Mouse (Mus musculus) neural tube, embryonic 11.5 days (tissue): ENCODE data around the gene Kank4. TPM values are rescaled to one million over a fixed set of nuclear protein-coding genes. Genes with fewer than 3 reads are reported as not detected.

ENCODE experiments used
- ATAC-seq: fragments of 200-750 bp; cut with Nextera tagmentation; 2 replicates; pipeline ENCODE4 v1.8.0; 2017; ENCODE audit warnings: moderate number of reproducible peaks, mild to moderate bottlenecking, moderate TSS enrichment, moderate library complexity; ENCODE audit not compliant: insufficient read depth, low FRiP score, low TSS enrichment
- DNase-seq: peaks from one replicate; pipeline ENCODE4 v3.0.0-alpha.2; 2015; ENCODE audit warnings: low spot score
- H3K27ac ChIP-seq: fragments of 300-500 bp; sonication (generic); 2 replicates; pipeline ENCODE4 v1.5.1; 2014; ENCODE audit warnings: low read depth, mild to moderate bottlenecking, low read length
- H3K27me3 ChIP-seq: fragments of 300-500 bp; sonication (generic); 2 replicates; pipeline ENCODE4 v1.6.1; 2014; ENCODE audit warnings: mild to moderate bottlenecking, low read length, mixed read lengths; ENCODE audit not compliant: control insufficient read depth, insufficient read depth
- H3K36me3 ChIP-seq: fragments of 300-500 bp; sonication (generic); 2 replicates; pipeline ENCODE4 v1.6.1; 2014; ENCODE audit warnings: mild to moderate bottlenecking, low read length, moderate library complexity, mixed read lengths; ENCODE audit not compliant: control insufficient read depth, insufficient read depth
- H3K4me1 ChIP-seq: fragments of 300-500 bp; sonication (generic); 2 replicates; pipeline ENCODE4 v1.6.1; 2014; ENCODE audit warnings: low read length, mixed read lengths; ENCODE audit not compliant: control insufficient read depth, insufficient read depth
- H3K4me2 ChIP-seq: fragments of 300-500 bp; sonication (generic); 2 replicates; pipeline ENCODE4 v1.6.1; 2014; ENCODE audit warnings: low read depth, mild to moderate bottlenecking, moderate library complexity
- H3K4me3 ChIP-seq: fragments of 300-500 bp; sonication (generic); 2 replicates; pipeline ENCODE4 v1.5.1; 2014; ENCODE audit warnings: low read depth, low read length
- H3K9ac ChIP-seq: fragments of 300-500 bp; sonication (generic); 2 replicates; pipeline ENCODE4 v1.6.1; 2014; ENCODE audit warnings: mild to moderate bottlenecking, low read length
- H3K9me3 ChIP-seq: fragments of 300-500 bp; sonication (generic); 2 replicates; pipeline ENCODE4 v1.6.1; 2016; ENCODE audit warnings: low read length; ENCODE audit not compliant: control insufficient read depth
- WGBS: fragments of 180-500 bp; shearing (Covaris S2); extraction: QIAGEN DNeasy Blood & Tissue Kit; methylation state at CpG from one replicate; pipeline ENCODE4 v1.1.7; 2014; 5-methylcytosine and 5-hydroxymethylcytosine counted together
- polyA plus RNA-seq: library from polyadenylated mRNA; unstranded; fragments of >200 nt; fragmentation: Nextera tagmentation; extraction: Ambion mirVana; gene quantifications from 2 replicates; pipeline ENCODE4 v1.2.1, GENCODE M21; 2014

The Kank4 gene
- polyA plus RNA-seq, 1 experiment from 2014 or later: 0.98 TPM

DNA sequence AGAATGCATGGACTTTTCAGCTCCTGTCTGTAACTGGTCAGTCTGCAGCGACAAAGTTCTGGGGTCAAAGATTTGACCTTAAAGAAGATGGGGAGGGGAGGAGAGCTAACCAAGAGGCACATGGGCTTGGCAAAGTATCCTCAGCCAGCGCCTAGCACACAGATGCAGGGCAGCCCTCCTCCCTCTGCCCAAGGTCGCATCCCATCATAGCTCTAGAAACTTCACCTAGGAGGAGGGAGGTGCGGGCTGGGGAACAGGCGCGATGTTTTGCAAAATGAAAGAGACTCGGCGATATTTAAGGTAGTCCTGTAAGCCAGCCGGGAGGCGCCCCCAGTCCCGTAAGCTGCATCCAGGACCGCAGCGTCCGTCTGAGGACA, 542 bp downstream of the Kank4 start:
- Histone ChIP-seq H3K36me3 (no peaks in the 10 kb centered on the region), H3K9me3 (no peaks in the 10 kb centered on the region), H3K4me1 (no peaks in the 10 kb centered on the region), H3K27ac (no peak overlapping the region), H3K27me3 (peaks cover 19% of the 10 kb centered on the region), H3K4me2 (peak overlapping the region; percentile 96), H3K4me3 (peak overlapping the region; percentile 69), H3K9ac (peak overlapping the region; percentile 68)
- WGBS: 3% methylated on average over 14 of the region's 14 CpGs
- no peak for DNase-seq
- ATAC-seq: no peak

DNA sequence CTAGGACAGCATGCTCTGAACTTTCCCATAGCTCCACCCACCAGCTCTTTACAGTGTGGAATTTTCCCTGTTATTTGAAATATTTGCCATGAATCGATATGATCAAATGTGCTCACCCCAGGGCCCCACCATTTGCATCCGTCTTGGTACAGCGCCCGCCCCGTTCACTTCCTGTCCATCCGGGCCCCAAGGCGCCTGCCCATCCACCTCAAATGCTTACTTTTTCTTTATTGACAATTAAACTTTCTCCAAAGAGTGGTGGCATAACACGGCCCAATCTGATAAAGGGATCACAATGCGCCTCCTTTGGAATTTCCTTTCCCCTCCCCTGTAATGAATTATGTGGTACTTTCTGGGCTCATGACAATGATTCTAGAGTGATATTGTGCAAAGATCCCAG, 11.0 kb downstream of the Kank4 start:
- DNase-seq: no peak
- no peak for ATAC-seq
- Histone ChIP-seq H3K27ac (no peak overlapping the region), H3K9ac (no peak overlapping the region), H3K4me2 (no peak overlapping the region), H3K4me3 (no peak overlapping the region), H3K9me3 (no peaks in the 10 kb centered on the region), H3K36me3 (no peaks in the 10 kb centered on the region), H3K27me3 (no peaks in the 10 kb centered on the region), H3K4me1 (peaks cover 4% of the 10 kb centered on the region; the same call in 1 of the 2 replicates)
- WGBS: 87% methylated on average over 9 of the region's 9 CpGs

- no peak for ATAC-seq
- no peak for DNase-seq
- H3K27me3 ChIP-seq: no peaks in the 10 kb centered on the region
- H3K9ac ChIP-seq: no peak overlapping the region
- H3K4me3 ChIP-seq: no peak overlapping the region
- H3K36me3 ChIP-seq: no peaks in the 10 kb centered on the region
- 62% methylated on average over 12 of the region's 12 CpGs for WGBS
- H3K4me1 ChIP-seq: peaks cover 4% of the 10 kb centered on the region; the same call in 1 of the 2 replicates
- H3K27ac ChIP-seq: no peak overlapping the region
- no peak overlapping the region for H3K4me2 ChIP-seq
- no peaks in the 10 kb centered on the region for H3K9me3 ChIP-seq
Observed at GRCm38 (mm10) chr4:98805291-98806048, 11.9 kb downstream of the Kank4 start.

- Histone ChIP-seq H3K36me3 (no peaks in the 10 kb centered on the region), H3K9me3 (no peaks in the 10 kb centered on the region), H3K4me2 (no peak overlapping the region), H3K4me3 (no peak overlapping the region), H3K4me1 (peaks cover 4% of the 10 kb centered on the region; the same call in 1 of the 2 replicates), H3K27me3 (no peaks in the 10 kb centered on the region), H3K27ac (no peak overlapping the region), H3K9ac (no peak overlapping the region)
- WGBS: 65% methylated on average over 7 of the region's 7 CpGs
- no peak for DNase-seq
- ATAC-seq: no peak
Observed at GRCm38 (mm10) chr4:98804476-98805134, 12.7 kb downstream of the Kank4 start.

- H3K4me2 ChIP-seq: no peak overlapping the region
- H3K9me3 ChIP-seq: no peaks in the 10 kb centered on the region
- no peak overlapping the region for H3K27ac ChIP-seq
- 94% methylated on average over 11 of the region's 11 CpGs for WGBS
- ATAC-seq (no peak), DNase-seq (no peak)
- H3K27me3 ChIP-seq: no peaks in the 10 kb centered on the region
- no peak overlapping the region for H3K9ac ChIP-seq
- no peaks in the 10 kb centered on the region for H3K36me3 ChIP-seq
- H3K4me1 ChIP-seq: peaks cover 4% of the 10 kb centered on the region; the same call in 1 of the 2 replicates
- no peak overlapping the region for H3K4me3 ChIP-seq
Observed at GRCm38 (mm10) chr4:98801775-98802174, 15.6 kb downstream of the Kank4 start.

- Histone ChIP-seq H3K9ac (no peak overlapping the region), H3K4me2 (no peak overlapping the region), H3K4me3 (no peak overlapping the region), H3K36me3 (no peaks in the 10 kb centered on the region), H3K27ac (no peak overlapping the region), H3K9me3 (no peaks in the 10 kb centered on the region), H3K4me1 (no peaks in the 10 kb centered on the region; the same call in none of the 2 replicates), H3K27me3 (no peaks in the 10 kb centered on the region)
- ATAC-seq (no peak), DNase-seq (no peak)
- WGBS: 85% methylated on average over 8 of the region's 8 CpGs
Observed at GRCm38 (mm10) chr4:98800824-98801223, 16.5 kb downstream of the Kank4 start.

GRCm38 (mm10) chr4:98796591-98797341, 20.6 kb downstream of the Kank4 start:
- H3K4me1 ChIP-seq: no peaks in the 10 kb centered on the region; the same call in 1 of the 2 replicates
- no peak overlapping the region for H3K4me3 ChIP-seq
- H3K9me3 ChIP-seq: no peaks in the 10 kb centered on the region
- no peaks in the 10 kb centered on the region for H3K27me3 ChIP-seq
- no peak overlapping the region for H3K4me2 ChIP-seq
- WGBS: 77% methylated on average over 11 of the region's 11 CpGs
- ATAC-seq: no peak
- no peak overlapping the region for H3K9ac ChIP-seq
- H3K36me3 ChIP-seq: no peaks in the 10 kb centered on the region
- no peak for DNase-seq
- no peak overlapping the region for H3K27ac ChIP-seq

- H3K4me3 ChIP-seq: no peak overlapping the region
- no peak overlapping the region for H3K27ac ChIP-seq
- WGBS: 94% methylated on average over 2 of the region's 2 CpGs
- H3K27me3 ChIP-seq: no peaks in the 10 kb centered on the region
- H3K4me1 ChIP-seq: no peaks in the 10 kb centered on the region; the same call in 1 of the 2 replicates
- no peaks in the 10 kb centered on the region for H3K9me3 ChIP-seq
- no peak overlapping the region for H3K9ac ChIP-seq
- no peaks in the 10 kb centered on the region for H3K36me3 ChIP-seq
- no peak overlapping the region for H3K4me2 ChIP-seq
- no peak for ATAC-seq
- DNase-seq: no peak
Observed at GRCm38 (mm10) chr4:98795241-98795640, 22.1 kb downstream of the Kank4 start.
